Mouse (Mus musculus) megakaryocyte, embryonic 14.5 days (primary cell): ENCODE data around the gene Twf2.

Experiments
- FLI1 ChIP-seq: IDR thresholded peaks from 2 replicates; pipeline ENCODE4 v1.6.1; 2012; ENCODE audit warnings: low read length, inconsistent platforms, mixed read lengths
- GATA1 ChIP-seq: IDR thresholded peaks from 3 replicates; pipeline ENCODE4 v1.6.1; 2012; ENCODE audit warnings: mixed read lengths, low read length, inconsistent platforms, borderline replicate concordance

DNA sequence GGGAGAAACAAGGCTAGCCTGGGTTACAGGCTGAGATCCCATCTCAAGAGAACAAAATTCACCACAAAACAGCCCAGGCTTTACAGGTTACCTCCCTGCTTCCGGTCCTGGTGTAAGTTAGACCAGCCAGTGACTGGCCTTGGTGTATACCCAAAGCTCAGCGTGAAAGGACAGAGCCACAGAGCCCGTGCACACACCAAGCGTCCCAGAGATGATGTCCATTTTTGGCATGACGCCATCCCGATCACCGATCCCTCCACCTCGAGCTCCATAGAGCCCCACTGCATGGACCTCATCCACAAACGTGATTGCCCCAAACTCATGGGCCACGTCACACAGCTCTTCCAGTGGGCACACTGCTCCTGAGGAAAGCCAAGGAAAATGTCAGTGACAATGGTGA is 35.0 kb downstream of the Twf2 start:
- TF ChIP-seq GATA1: no peak
- no peak for TF ChIP-seq FLI1
